Mouse (Mus musculus): ENCODE data around the gene Krt78. TPM values are rescaled to one million over a fixed set of nuclear protein-coding genes. Genes with fewer than 3 reads are reported as not detected.

Gene Krt78
- polyA plus RNA-seq, 1 experiment = not detected

GRCm38 (mm10) chr15:101902171-101903149, 51.6 kb downstream of the Krt78 start:
- no peak for TF ChIP-seq CTCF (IDR thresholded peaks at IDR 0.05; ENCODE audit: borderline replicate concordance, insufficient read depth, low read length)
- no peak for TF ChIP-seq POLR2A (IDR thresholded peaks at IDR 0.05; ENCODE audit: low read depth, low read length)
- no peak overlapping the region for H3K27ac ChIP-seq (ENCODE audit: insufficient read depth, low read length)
- H3K4me3 ChIP-seq (ENCODE audit: insufficient read depth, low read length) = no peak overlapping the region
- H3K4me1 ChIP-seq (ENCODE audit: control insufficient read depth, insufficient read depth, low read length) = no peaks in the 10 kb centered on the region

Other genes starting within 250 kb of the Krt78 start
- not detected in 2 replicates for gene Krt5, start 241.4 kb downstream of the Krt78 start, polyA plus RNA-seq (2011; ENCODE audit: insufficient read length, low read depth, missing spikeins)
- gene Krt71, start 211.2 kb downstream of the Krt78 start, polyA plus RNA-seq (2011; ENCODE audit: insufficient read length, low read depth, missing spikeins) = not detected in 2 replicates
- not detected in 2 replicates for gene Krt72, start 167.8 kb downstream of the Krt78 start, polyA plus RNA-seq (2011; ENCODE audit: insufficient read length, low read depth, missing spikeins)
- gene Krt73, start 151.9 kb downstream of the Krt78 start, polyA plus RNA-seq (2011; ENCODE audit: insufficient read length, low read depth, missing spikeins) = not detected in 2 replicates
- not detected in 2 replicates for gene Krt2, start 136.1 kb downstream of the Krt78 start, polyA plus RNA-seq (2011; ENCODE audit: insufficient read length, low read depth, missing spikeins)
- not detected in 2 replicates for gene Krt1, start 103.5 kb downstream of the Krt78 start, polyA plus RNA-seq (2011; ENCODE audit: insufficient read length, low read depth, missing spikeins)
- not detected in 2 replicates for gene Krt77, start 84.6 kb downstream of the Krt78 start, polyA plus RNA-seq (2011; ENCODE audit: insufficient read length, low read depth, missing spikeins)
- not detected in 2 replicates for gene Krt76, start 61.4 kb downstream of the Krt78 start, polyA plus RNA-seq (2011; ENCODE audit: insufficient read length, low read depth, missing spikeins)
- gene Krt4, start 29.6 kb downstream of the Krt78 start, polyA plus RNA-seq (2011; ENCODE audit: insufficient read length, low read depth, missing spikeins) = not detected in 2 replicates
- not detected in 2 replicates for gene Krt79, start 14.0 kb downstream of the Krt78 start, polyA plus RNA-seq (2011; ENCODE audit: insufficient read length, low read depth, missing spikeins)
- 0.25 TPM in 1 of 2 replicates, not detected in the other for gene Krt8, start 50.2 kb upstream of the Krt78 start, polyA plus RNA-seq (2011; ENCODE audit: insufficient read length, low read depth, missing spikeins)
- 1.6 and 8.2 TPM in 2 replicates for gene Krt18, start 73.9 kb upstream of the Krt78 start, polyA plus RNA-seq (2011; ENCODE audit: insufficient read length, low read depth, missing spikeins)
- 309 and 317 TPM in 2 replicates for gene Eif4b, start 119.5 kb upstream of the Krt78 start, polyA plus RNA-seq (2011; ENCODE audit: insufficient read length, low read depth, missing spikeins)
- 61.8 and 71.1 TPM in 2 replicates for gene Tns2, start 146.1 kb upstream of the Krt78 start, polyA plus RNA-seq (2011; ENCODE audit: insufficient read length, low read depth, missing spikeins)
- 35.5 and 36.0 TPM in 2 replicates for gene Spryd3, start 181.9 kb upstream of the Krt78 start, polyA plus RNA-seq (2011; ENCODE audit: insufficient read length, low read depth, missing spikeins)
- gene Igfbp6, start 190.1 kb upstream of the Krt78 start, polyA plus RNA-seq (2011; ENCODE audit: insufficient read length, low read depth, missing spikeins) = 43.0 and 55.0 TPM in 2 replicates
- 1.3 and 2.6 TPM in 2 replicates for gene Soat2, start 196.2 kb upstream of the Krt78 start, polyA plus RNA-seq (2011; ENCODE audit: insufficient read length, low read depth, missing spikeins)
- 40.9 and 49.5 TPM in 2 replicates for gene Zfp740, start 249.0 kb upstream of the Krt78 start, polyA plus RNA-seq (2011; ENCODE audit: insufficient read length, low read depth, missing spikeins)

All from embryonic fibroblast, embryonic 13.5 days (primary cell).